Mouse (Mus musculus): ENCODE measurements around the gene Dlk2. TPM values are rescaled to one million over a fixed set of nuclear protein-coding genes. Genes with fewer than 3 reads are reported as not detected.
A peak's percentile ranks its signal among the peaks of the same experiment; 100 is the strongest.

Dlk2 gene
- polyA plus RNA-seq, 2 experiments = 10.1 to 20.8 TPM

DNA sequence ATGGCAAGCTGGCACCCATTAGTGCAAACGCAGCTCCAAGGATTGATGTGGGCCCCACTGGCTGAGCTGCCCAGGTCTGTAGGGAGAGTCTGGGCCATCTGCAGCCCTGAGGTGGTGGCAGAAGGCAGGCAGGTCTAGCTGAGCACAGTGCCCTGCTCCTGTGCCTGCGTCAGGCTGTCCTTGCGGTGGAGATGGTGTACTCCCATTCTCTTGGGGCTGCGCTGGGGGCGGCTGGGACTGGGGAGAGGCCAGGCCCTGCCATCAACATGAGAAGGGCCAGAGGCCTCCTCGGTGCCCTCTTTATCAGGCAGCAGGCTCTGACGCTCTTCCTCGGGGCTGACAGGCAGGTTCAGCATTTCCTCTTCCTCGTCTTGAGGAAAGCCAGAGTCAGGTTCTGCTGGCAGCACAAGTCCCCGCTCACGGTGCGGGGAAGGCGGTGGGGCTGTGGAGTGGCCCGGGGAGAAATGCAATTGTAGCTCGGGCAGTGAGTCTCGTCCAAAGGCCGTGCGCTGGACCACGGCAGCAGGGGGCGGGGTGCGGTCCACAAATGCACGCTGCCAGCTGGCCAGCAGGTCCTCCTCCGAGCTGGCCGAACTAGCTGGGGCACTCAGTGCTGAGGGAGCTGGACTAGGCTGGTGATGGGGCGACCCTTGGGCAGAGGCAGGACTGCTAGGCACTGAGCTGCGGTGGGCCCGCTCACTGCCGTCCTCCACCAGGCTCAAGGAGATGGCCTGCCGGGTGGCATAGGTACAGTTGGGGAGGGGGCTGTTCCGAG lies 38.8 kb upstream of the Dlk2 start:
- DNase-seq (ENCODE audit: low spot score) = no peak
- ATAC-seq (ENCODE audit: low FRiP score, low read depth) = no peak
- Histone ChIP-seq H3K27ac (replicated peaks; ENCODE audit: low read depth, low read length) (no peak overlapping the region), H3K4me3 (replicated peaks; ENCODE audit: low read length) (no peak overlapping the region), H3K4me2 (replicated peaks; ENCODE audit: low read depth, low read length, severe bottlenecking) (no peak overlapping the region), H3K4me1 (ENCODE audit: control insufficient read depth, insufficient read depth, low read length) (0 out of 2 replicates have a peak, but pooled peaks cover 4% of the 10 kb centered on the region), H3K9me3 (ENCODE audit: control insufficient read depth, low read length) (no peaks in the 10 kb centered on the region), H3K27me3 (ENCODE audit: control insufficient read depth, insufficient read depth, low read length) (peaks cover 17% of the 10 kb centered on the region), H3K36me3 (ENCODE audit: control insufficient read depth, insufficient read depth, low read length) (peaks cover 67% of the 10 kb centered on the region), H3K9ac (ENCODE audit: low read depth, low read length, severe bottlenecking) (no peak overlapping the region)
- no peak for TF ChIP-seq POLR2A (IDR thresholded peaks at IDR 0.05; ENCODE audit: borderline replicate concordance, extremely low read depth, insufficient read depth, insufficient read length)
- WGBS = 90% methylated on average over 30 of the region's 30 CpGs

DNA sequence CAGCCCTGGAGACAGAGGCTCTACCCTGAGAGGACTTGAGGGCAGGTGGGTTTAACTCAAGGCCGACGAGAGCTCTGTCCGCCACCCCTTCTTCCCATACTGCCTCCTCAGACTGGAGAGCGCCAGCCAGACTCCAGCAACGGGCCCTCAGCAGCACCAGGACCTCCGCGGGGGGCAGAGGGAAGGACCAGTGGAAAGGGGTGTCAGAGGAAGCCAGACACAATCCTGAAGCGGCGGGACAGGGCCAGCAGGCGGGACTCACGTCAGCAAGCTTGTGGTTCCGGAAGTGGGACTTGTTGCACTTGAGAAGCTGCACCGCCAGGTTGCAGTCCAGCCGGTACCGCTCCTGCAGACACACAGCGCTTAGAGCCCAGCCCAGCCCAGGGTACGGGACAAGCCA lies 37.5 kb upstream of the Dlk2 start:
- peaks cover 79% of the 10 kb centered on the region for H3K36me3 ChIP-seq (ENCODE audit: control insufficient read depth, insufficient read depth, low read length)
- WGBS = 86% methylated on average over 14 of the region's 17 CpGs
- ATAC-seq (ENCODE audit: low FRiP score, low read depth) = no peak

DNA sequence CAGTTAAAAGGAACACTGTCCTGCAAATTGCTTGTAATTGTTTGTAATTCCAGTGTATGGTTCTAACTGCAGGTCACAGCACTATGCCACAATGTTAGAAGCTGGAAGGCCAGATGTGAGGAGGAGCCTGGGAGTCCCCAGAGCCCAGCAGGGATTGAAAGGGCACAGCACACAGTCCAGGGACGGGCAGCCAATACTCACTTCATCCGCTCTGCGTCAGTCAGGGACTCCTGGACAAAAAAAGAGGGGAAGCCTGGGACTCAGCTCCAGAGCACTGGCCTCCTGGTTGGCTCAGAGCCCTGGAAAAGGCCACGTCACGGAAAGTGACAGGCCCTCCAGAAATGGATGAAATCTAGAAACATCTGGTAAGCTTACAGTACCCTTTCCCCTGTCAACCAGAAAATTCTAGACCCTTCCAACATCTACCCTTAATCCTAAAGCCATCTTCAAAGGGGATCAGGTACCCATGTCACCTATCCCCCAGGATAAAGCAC lies 35.0 kb upstream of the Dlk2 start:
- peaks cover 91% of the 10 kb centered on the region for H3K36me3 ChIP-seq (ENCODE audit: control insufficient read depth, insufficient read depth, low read length)
- H3K4me1 ChIP-seq (ENCODE audit: control insufficient read depth, insufficient read depth, low read length) = no peaks in the 10 kb centered on the region
- TF ChIP-seq POLR2A (IDR thresholded peaks at IDR 0.05; ENCODE audit: borderline replicate concordance, extremely low read depth, insufficient read depth, insufficient read length) = no peak
- H3K9me3 ChIP-seq (ENCODE audit: control insufficient read depth, low read length) = no peaks in the 10 kb centered on the region
- no peak overlapping the region for H3K27ac ChIP-seq (replicated peaks; ENCODE audit: low read depth, low read length)
- H3K4me2 ChIP-seq (replicated peaks; ENCODE audit: low read depth, low read length, severe bottlenecking) = no peak overlapping the region
- H3K27me3 ChIP-seq (ENCODE audit: control insufficient read depth, insufficient read depth, low read length) = no peaks in the 10 kb centered on the region
- DNase-seq (ENCODE audit: low spot score) (no peak), ATAC-seq (ENCODE audit: low FRiP score, low read depth) (no peak)
- H3K4me3 ChIP-seq (replicated peaks; ENCODE audit: low read length) = no peak overlapping the region
- no peak overlapping the region for H3K9ac ChIP-seq (ENCODE audit: low read depth, low read length, severe bottlenecking)
- WGBS = 90% methylated on average over 5 of the region's 5 CpGs

More for the DNA sequence above, 37.5 kb upstream of the Dlk2 start:
- no peak for TF ChIP-seq POLR2A (IDR thresholded peaks at IDR 0.05; ENCODE audit: borderline replicate concordance, extremely low read depth, insufficient read depth, insufficient read length)
- no peaks in the 10 kb centered on the region for H3K9me3 ChIP-seq (ENCODE audit: control insufficient read depth, low read length)
- H3K4me2 ChIP-seq (replicated peaks; ENCODE audit: low read depth, low read length, severe bottlenecking) = no peak overlapping the region
- peaks cover 9% of the 10 kb centered on the region for H3K27me3 ChIP-seq (ENCODE audit: control insufficient read depth, insufficient read depth, low read length)
- DNase-seq (ENCODE audit: low spot score) = no peak
- H3K9ac ChIP-seq (ENCODE audit: low read depth, low read length, severe bottlenecking) = no peak overlapping the region
- no peak overlapping the region for H3K27ac ChIP-seq (replicated peaks; ENCODE audit: low read depth, low read length)
- H3K4me3 ChIP-seq (replicated peaks; ENCODE audit: low read length) = no peak overlapping the region
- H3K4me1 ChIP-seq (ENCODE audit: control insufficient read depth, insufficient read depth, low read length) = no peaks in the 10 kb centered on the region

DNA sequence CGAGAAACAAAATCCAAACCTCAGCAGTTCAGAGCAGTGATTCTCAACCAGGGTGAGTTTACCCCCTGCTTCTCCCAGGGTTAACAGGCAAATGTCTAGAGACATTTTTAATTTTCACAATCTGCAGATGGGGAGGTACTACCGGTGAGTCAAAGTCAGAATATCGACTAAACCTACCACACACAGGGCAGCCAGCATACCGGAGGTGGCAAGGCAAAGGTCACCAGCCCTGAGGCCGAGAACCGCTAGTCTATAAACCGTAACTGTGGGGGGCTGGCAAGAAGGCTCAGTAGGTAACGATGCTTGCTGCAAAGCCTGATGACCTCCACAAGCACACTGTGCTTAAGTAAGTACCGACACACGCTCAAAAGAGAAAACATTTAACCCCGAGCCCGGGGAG lies 31.7 kb upstream of the Dlk2 start:
- Histone ChIP-seq H3K27ac (replicated peaks; ENCODE audit: low read depth, low read length) (no peak overlapping the region), H3K9ac (ENCODE audit: low read depth, low read length, severe bottlenecking) (no peak overlapping the region), H3K4me2 (replicated peaks; ENCODE audit: low read depth, low read length, severe bottlenecking) (no peak overlapping the region), H3K36me3 (ENCODE audit: control insufficient read depth, insufficient read depth, low read length) (peaks cover 88% of the 10 kb centered on the region), H3K4me3 (replicated peaks; ENCODE audit: low read length) (no peak overlapping the region), H3K9me3 (ENCODE audit: control insufficient read depth, low read length) (no peaks in the 10 kb centered on the region), H3K27me3 (ENCODE audit: control insufficient read depth, insufficient read depth, low read length) (no peaks in the 10 kb centered on the region), H3K4me1 (ENCODE audit: control insufficient read depth, insufficient read depth, low read length) (no peaks in the 10 kb centered on the region)
- no peak for TF ChIP-seq POLR2A (IDR thresholded peaks at IDR 0.05; ENCODE audit: borderline replicate concordance, extremely low read depth, insufficient read depth, insufficient read length)
- no peak for ATAC-seq (ENCODE audit: low FRiP score, low read depth)
- no peak for DNase-seq (ENCODE audit: low spot score)
- 60% methylated on average over 12 of the region's 12 CpGs for WGBS

DNA sequence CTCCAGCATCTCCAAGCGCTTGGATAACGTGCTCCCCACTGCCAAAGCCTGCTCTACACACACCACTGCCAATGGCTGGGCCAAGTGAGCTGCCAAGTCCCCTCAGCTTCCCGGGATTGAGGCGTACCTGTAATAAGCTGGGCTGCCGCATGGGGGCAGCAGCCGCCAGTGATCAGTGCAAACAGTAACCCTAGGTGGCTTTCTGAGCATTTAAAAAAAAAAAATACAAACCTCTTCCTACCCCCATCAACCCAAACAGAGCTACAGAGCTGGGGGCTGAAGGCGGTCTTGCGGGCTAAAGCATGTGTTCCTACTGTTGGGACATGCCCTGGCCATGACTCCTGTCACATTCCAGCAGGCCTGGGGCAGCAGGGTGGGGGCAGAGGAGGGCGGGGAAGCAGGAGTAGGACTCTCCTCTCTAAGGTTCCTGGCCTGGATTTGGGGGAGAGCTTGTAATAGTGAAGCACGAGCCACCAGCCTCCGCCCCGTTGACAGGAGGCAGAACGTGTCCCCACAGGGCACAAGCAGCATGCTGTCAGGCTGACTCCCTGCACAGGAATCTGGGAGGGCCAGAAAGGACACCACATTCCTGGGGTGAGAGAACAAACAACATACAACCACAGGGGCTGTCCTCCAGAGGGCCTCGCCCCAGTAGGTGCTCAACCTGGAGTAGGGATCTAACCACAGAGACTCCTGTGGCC lies 31.2 kb upstream of the Dlk2 start:
- Histone ChIP-seq H3K9ac (ENCODE audit: low read depth, low read length, severe bottlenecking) (no peak overlapping the region), H3K4me1 (ENCODE audit: control insufficient read depth, insufficient read depth, low read length) (no peaks in the 10 kb centered on the region), H3K27me3 (ENCODE audit: control insufficient read depth, insufficient read depth, low read length) (no peaks in the 10 kb centered on the region), H3K27ac (replicated peaks; ENCODE audit: low read depth, low read length) (no peak overlapping the region), H3K36me3 (ENCODE audit: control insufficient read depth, insufficient read depth, low read length) (peaks cover 88% of the 10 kb centered on the region), H3K9me3 (ENCODE audit: control insufficient read depth, low read length) (no peaks in the 10 kb centered on the region), H3K4me3 (replicated peaks; ENCODE audit: low read length) (no peak overlapping the region), H3K4me2 (replicated peaks; ENCODE audit: low read depth, low read length, severe bottlenecking) (no peak overlapping the region)
- no peak for TF ChIP-seq POLR2A (IDR thresholded peaks at IDR 0.05; ENCODE audit: borderline replicate concordance, extremely low read depth, insufficient read depth, insufficient read length)
- WGBS = 24% methylated on average over 14 of the region's 14 CpGs
- peak; percentile 81 for DNase-seq (ENCODE audit: low spot score)
- ATAC-seq (ENCODE audit: low FRiP score, low read depth) = peak; percentile 24
